Mouse (Mus musculus) adrenal gland, adult (tissue): ENCODE measurements around the gene Map1b.

ENCODE experiments used
- DNase-seq, 2 experiments: peaks; one replicate each; pipeline ENCODE4 v3.0.0; 2022 to 2023; ENCODE audit warnings: low spot score in 1 of 2; ENCODE audit not compliant: inconsistent age in 2 of 2

The Map1b gene

DNA sequence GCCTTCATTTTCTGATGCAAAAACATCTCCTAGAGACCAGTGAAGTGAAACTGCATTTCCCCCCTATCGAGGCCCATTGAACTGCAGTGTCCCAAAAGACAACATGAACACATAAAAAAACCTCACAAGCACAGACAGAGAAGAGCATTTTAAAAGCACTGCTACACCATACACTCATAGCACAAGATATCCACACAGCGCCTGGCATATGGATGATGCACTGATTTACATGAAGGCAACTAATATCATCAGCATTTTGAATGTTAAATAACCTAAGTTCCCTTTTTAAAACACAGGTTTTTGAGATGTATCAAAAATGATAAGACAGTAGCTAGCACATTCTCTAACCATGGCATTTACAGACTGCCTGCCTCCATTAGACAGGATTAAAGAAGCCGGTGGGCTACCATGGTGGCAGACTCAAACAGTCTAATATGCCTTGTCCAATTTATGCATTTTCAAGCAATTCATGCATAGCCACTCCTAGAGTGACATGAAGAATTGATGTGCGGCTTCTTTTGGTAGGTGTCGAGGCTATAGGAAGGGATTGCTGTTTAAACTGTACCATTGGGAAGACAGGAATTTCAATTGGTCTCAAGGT is 22.9 kb downstream of the Map1b start:
- DNase-seq, result no peak

DNA sequence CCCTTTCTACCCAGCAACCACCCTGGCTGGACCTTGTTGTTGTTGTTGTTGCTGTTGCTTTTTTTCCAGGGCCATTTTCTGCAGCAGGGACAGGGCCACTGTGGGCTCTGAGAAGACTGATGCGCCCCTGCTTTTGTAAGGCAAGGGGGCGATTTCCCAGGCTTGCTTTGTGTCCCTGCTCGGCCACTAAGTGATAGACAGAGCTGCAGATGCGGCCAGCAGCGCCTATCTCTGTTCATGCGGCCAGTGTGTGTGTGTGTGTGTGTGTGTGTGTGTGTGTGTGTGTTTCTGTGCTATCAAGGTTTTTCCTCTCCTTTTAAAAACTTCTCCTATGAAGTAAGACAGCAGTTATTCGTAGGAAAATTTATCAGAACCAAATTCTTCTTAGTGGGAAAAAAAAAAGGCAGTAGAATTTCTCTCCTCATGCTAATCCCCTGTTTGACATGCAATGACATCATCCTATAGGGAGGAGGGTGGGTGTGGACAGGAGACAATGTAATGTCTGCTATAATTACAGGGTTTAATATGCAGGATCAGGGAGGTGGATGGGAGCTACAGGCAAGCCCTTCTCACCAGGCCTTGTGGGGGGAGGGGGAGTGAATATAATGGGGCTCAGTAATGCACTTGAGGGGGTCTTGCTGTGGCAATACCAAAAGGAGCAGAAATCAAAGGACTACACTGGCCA is 23.6 kb downstream of the Map1b start:
- peak in 1 of 2 experiments; percentile 49 for DNase-seq

DNA sequence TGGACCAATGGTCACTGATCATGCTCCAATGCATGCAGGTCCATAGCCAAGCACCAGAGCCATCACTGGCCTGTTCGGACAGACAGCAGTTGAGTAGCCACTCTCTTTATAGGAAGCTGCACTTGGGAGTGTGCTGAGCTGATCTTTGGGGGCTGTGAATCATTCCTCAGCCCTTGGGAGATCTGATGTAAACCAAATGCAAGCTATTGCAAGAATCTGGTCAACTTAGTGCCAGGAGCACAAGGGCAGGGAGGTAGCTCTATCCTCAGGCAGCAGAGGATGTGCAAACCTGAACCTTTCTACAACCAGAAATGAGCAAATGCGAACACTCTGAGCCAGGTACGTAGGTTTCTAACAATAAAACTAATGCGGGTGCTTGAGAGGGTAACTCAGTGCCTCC is 26.3 kb downstream of the Map1b start:
- DNase-seq, result peak in 1 of 2 experiments; percentile 53

DNA sequence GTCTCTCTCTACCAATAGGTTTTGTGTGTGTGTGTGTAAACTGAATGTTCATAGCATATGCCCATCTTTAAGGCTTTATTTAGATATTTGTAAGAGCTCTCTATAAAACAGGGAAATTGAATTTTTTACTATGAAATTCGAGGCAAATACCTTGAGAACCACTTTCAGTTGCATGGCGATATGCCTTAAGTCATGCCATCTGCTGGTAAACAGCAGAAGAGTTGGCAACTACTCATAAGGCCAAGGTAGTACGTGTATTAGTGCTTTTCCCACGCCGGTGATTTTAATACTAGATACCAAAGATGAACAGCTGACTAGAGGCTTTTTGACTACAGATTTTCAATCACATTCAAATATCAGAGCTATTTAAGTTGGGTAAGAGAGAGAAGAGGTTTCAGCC is 27.2 kb downstream of the Map1b start:
- no peak for DNase-seq

DNA sequence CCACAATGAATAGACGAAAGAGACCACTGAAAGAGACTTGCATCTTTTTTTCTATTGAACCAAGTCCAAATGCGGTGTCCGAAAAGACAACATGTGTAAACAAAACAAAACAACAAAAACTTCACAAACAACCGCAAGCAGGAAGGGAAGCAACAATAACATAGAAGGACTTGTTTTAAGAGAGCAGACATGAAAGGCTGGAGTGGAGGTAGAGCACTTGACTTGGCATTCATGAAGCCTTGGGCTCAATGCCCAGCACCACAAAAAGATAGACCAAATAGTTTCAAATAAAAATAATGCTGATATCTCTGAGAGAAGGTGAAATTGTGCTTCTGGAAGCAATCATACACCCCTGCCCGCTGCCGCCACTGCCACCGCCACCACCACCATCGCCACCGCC is 30.5 kb downstream of the Map1b start:
- no peak for DNase-seq

DNA sequence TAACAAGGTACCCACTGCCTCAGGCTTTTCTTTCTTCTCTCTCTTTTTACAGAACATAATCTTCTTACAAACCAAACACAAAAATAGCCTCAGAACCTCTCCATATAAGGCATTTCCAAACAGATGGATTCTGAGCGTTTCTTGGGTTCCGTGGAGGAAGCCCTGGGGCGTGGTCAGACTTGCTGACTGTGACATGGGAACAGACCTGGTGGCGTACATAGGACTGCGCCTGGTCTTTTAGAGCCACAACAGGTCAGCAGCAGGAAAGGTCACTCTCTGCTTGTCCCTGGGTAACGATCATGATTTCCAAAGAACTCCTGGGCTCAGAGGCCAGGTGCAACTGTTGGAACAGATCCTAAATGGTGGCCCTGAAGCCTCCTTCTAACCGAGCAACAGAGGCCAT is 31.0 kb downstream of the Map1b start:
- DNase-seq, result no peak

DNA sequence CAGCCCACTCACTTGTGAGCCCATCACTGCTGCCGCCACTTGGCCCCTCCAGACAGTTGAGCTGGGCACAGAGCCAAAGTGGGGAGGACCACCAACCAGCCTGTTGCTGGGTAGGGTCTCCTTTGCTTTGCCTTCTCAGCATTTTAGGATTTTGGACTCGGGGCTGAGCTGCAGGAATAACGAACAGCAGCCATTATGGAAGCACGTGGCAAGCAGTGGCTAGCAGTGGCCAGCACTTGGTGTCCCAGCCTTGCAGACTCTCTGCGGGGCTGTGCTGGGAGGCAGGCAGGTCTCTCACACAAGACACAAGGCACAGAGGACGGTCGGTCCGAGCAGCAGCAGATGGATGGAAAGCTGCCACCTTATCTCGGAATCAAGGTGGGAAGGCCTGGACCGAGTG is 31.4 kb downstream of the Map1b start:
- no peak for DNase-seq

DNA sequence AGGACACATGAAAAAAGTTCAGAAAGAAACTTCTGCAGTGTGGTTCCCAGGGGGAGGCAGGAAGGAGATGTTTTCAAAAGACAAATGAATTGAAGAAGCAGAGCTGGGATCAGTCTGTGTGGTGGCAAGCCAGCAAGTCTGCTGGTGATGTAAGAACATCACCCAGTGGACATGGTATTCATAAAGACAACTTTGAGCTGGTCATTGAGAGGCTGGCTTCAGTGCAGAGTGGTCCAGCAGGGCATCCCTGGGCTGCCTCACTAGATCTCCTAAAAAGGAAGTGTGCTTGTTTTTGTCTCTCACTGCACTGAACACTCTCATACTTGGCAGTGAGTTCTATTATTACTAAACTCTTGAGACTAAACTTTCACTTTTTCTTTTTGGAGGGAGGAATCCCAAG is 32.9 kb downstream of the Map1b start:
- no peak for DNase-seq

DNA sequence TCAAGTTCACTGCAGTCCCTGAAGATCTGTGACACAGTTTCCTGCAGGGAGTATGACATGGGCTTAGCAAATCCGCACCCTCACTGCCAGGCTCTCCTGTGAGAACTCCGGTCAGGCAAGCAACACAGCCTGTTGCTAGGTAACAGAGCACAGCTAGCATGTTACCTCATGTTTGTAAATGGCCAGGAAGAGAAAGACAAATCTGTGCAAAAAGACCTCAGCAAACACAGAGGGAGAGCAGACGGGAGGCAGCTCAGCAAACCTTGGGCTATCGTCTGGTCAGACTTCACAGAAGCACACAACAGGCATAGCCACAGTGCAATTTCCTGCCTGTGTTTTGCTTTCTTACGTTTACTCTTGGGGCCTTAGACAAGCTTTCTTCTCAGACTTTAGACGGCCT is 40.9 kb downstream of the Map1b start:
- DNase-seq, result peak in 1 of 2 experiments; percentile 59

DNA sequence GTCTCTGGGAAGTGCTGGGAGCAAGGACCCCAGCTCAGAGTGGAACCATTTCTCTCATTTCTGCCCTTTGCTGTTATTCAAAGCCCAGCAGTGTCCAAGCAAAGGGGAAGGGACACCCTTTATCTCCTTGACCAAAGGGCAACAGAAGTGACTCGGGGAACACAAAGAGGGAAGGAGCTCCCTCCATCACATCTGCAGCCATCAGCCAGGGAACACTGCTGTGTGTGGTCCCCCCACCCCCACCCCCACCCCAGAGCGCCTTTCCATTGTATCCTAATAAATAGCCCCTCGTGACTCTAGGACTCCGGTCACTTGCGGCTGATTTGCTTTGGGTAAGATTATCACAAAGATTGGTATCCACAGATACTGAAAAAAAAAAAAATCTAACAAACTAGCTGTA is 41.3 kb downstream of the Map1b start:
- DNase-seq, result no peak

DNA sequence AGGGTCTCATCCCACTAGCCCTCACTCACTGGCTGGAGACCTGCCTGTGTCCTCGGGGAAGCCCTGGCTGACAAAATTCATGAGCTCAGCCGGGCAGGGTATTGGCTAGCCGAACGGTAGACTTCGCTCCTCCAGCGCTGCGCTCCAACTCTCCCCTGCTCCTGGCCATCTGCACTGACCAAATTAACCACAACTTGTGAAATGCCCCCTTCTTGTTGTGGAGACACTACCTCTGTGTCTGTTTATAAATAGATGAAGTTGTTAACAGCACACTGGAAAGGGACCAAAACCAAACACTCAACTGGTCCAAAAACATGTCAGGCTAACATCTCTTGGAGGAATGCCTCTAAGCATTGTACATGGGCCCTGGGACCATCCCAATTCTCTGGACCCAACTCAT is 42.2 kb downstream of the Map1b start:
- no peak for DNase-seq

DNA sequence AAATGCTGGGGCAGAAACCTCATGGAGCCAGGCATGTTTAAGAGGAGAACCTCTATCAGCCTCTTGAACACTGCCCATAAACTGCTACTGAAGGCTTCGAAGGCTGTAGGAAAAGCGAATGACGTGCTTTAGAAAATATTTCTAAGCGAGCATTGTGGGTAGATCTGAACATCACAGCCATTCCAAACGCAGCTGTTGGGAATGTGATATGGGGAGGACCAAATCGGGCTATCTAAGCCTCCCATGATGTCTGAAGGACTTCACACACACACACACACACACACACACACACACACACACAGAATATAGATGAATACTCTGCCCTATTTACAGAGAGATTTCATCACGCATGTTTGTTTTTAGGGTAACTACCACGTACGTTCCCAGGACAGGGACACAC is 44.3 kb downstream of the Map1b start:
- no peak for DNase-seq

DNA sequence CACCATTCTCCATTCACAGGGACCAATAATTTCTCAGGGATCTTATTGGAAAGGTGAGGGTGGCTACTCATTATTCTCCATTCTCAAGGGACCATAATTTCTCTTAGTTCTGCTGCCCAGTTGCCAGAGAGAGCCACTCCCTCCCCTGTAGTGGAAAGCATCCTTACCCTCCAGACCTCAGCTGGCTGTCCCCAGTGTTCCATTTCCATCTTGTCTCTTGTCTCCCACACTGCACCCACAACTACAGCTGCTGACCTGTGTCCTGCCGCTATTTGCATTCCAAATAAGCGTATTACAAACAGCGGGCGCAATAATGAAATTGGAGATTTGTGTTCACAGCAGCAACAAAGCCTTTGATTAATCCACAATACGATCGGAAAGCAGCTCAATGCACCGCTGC is 46.3 kb downstream of the Map1b start:
- no peak for DNase-seq

DNA sequence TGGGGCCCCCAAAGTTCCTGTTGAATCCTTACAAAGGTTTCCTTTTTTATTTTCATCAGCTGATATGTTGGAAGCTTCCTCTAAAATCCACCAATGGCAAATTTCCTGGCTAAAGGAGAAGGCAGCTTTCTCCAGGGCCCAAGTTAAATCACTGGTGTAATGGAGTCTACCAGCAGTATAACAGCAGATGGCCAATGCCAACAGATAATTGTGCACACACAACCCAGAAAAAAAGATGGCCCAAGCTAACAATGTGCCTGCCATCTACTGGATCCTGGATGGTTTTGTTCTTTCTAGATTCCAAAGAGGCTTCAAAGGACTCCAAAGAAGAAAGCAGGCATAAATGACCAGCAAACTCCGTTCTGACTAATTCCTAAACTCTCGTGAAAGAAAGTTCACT is 48.1 kb downstream of the Map1b start:
- DNase-seq, result no peak

DNA sequence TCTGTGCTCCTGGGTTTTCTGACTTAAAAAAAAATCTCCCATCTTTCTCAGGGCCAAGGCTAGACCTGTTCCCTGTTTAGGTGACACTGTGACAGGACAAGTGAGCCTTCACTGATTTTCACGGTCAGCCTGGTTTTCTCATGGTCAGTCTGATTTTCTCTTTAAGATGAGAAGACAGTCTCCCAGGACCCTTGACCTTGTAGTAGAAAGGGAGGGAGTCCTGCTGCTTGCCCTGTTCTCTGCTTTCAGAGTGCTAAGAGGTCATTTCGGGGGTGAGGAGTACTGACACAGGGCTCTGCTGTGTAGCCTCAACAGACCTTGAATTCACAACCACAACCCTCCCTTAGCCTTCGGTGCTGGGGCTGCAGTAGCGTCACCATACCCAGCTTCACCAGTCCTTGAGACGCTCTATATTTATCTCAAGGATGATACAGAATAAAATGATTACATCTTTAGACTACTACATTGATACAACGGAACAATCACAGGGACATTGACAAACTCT is 49.5 kb downstream of the Map1b start:
- DNase-seq, result peak in 1 of 2 experiments; percentile 71

DNA sequence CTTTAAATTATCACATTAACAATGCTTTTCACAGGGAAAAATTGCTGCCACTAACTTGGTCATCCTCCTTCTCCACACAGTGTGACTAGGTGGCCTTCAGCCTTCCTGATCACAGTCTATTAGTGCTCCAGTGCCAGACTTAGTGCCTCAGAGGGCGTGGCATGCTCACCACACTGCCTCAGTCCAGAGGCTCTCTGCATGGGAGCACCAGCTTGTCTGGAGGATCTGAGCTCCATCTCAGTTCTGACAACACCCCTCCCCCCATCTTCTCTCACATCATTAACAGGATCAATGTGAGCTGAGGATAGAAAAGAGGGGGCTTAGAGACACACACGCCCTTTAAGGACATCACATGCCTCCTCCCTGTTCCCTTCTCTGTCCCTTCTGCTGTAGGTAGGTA is 50.3 kb downstream of the Map1b start:
- no peak for DNase-seq

DNA sequence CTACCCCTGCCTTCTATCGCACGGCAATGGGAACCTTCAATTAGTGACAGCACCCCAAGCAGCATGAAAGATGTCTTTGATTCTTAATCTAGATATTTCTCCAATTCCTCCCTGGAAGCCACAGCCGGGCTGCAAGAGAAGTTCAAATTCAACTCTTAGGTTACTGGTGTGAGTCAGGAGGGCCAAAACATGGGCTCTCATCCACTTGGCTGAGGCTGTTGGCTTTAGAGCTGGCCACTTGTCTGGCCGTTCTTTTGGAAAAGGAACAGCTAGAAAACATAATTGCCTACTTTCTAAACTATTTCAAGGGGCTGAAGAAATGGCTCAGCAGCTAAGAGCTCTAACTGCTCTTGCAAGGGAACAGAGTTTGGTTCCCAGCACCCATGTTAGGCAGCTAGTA is 51.8 kb downstream of the Map1b start:
- no peak for DNase-seq

DNA sequence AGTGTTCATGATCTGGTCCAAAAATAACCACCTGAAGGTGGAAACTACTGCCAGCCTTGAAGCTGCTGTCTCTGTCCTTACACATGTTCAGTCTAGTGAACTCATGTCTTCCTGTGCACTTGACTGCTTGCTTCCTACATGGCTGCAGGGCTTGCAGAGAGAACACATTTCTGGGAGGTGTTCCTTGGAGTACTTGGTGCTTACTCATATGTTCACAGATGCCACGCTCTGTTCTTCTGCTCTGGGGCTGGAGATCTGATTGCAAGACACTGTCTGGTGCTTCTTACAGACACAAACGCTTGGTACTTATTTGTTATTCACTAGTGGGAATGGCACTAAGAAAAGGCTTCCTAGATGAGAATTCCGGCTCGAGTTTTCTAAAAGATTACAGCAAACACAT is 54.5 kb downstream of the Map1b start:
- no peak for DNase-seq

DNA sequence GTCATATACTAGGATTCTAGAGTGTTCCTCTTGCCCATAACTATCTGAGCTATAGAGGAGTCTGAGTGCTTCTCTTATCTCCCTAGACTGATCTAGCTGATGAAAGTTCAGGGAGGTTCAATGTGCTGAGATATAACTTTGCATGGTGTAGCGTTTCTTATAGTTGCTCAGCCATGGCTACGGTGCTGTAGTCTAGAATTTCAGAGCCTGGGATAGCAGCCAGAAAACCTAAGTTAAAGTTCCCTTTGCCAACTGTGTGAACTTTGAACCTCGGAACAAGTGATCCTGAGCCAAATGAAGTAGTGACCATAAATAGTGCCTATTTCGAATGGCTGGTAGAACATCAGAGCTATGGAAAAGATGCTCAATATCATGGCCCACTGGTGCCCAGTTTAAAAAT is 56.7 kb downstream of the Map1b start:
- DNase-seq, result no peak

DNA sequence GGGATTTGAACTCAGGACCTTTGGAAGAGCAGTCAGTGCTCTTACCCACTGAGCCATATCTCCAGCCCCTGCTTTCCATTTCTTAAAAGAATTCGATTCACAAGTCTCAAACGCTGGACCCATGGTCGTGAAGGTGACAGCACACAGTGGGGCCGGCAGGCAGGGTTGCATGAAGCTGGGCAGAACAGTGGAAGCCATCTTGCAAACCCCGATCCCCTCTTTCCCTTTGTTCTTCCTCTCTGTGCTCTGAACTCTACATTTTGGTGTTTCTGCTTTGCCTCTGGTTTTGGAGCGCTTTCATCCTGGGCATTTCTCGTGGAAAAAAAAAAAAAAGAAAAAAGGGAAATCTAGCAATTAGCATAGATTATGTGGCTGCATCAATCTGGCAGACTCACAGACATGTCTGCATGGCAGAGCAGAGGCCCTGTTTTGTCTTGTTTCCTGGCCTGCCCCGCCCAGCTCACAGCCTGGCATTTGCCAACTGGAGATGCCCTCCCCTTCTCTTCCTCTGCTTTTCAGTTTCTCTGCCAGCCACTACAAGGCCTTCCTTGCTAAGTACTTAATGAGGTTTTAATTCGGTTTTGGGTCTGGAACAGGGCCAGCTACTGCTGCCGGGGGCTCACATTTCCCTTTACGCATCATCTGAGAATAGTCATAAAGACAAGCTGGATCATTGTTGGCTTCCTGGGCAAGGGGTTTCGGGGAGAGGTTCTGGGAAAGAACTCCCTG is 57.5 kb downstream of the Map1b start:
- peak; percentile 38 to 67 for DNase-seq

DNA sequence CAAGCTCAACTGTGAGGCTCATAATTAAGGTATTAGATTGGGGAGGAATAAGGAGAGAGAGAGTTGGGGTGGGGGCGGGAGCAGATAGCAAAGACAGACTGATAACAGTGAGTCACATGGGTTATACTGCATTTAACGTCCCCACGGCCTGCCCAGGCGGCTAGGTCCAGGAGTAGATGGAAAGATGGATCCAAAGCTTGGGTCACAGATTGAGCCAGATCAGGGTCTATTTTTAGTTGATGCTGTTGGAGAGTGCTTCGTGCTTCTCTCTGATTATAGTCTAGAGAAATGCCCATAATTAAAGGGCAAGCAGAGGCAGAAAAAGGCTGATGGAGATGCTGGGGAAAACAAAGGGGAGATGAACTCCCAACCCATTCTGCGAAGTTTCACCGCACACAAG is 61.4 kb downstream of the Map1b start:
- DNase-seq, result no peak

DNA sequence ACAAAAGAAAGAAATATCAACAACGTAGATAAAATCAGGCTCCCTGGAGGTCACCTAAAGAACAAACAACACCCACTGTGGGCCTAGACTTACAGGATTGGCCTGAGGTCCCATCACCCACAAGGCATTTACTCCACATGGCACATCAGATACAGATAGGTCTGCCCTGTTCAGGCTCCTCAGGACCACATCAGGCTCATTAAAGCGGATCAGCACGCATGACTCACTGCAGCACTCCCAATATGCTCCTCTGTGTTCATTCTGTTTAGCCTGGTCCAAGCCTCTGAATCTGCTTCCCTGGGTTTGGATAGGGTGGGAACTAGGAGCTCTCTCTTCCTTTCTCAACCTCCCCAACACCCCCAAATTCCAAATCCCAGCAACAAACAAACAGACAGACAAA is 63.9 kb downstream of the Map1b start:
- no peak for DNase-seq
